Mouse (Mus musculus): Measurements from ENCODE around the gene Arf3. TPM values are rescaled to one million over a fixed set of nuclear protein-coding genes. Genes with fewer than 3 reads are reported as not detected.
"Not testable (repeated sequence)": the region's sequence is repeated elsewhere in the genome, so short reads cannot be mapped to it uniquely, and the experiment has no call there.

Arf3 gene
- total and polyA plus RNA-seq, 3 experiments: 37.4 to 239 (median 140) TPM

DNA sequence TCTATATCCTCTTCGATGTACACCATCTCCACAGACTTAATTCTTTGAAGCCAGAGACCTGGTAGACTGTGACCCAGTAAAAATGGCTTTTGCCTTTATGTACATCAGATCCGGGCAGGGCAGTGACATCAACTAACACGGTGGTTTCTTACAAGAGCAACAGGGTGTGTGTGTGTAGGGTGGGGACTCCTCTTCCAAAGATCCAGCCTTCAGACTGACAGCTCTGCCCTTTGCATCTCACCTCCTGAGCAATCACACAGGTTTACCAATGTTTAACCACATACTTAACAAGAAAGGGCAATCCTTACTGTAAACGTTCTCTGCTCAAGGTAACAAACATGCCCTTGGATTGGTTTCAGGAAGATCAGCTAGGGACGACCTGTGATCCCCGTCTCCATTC, 15.7 kb downstream of the Arf3 start:
- 0 out of 4 replicates have a peak, but pooled peaks cover 0 to 2% of the 10 kb centered on the region in 2 experiments for H3K4me1 ChIP-seq (ENCODE audit: control insufficient read depth in 1 of 2, insufficient read depth in 2 of 2, low read length in 2 of 2)
- H3K4me3 ChIP-seq (ENCODE audit: control insufficient read depth in 1 of 2, insufficient read depth in 1 of 2, low read depth in 2 of 2, low read length in 2 of 2): no peak overlapping the region
- no peak for TF ChIP-seq POLR2AphosphoS2 (IDR thresholded peaks at IDR 0.05; ENCODE audit: low read length)
- TF ChIP-seq MXI1 (IDR thresholded peaks at IDR 0.05; ENCODE audit: low read depth, low read length): no peak
- TF ChIP-seq POLR2A (IDR thresholded peaks at IDR 0.05; ENCODE audit: control insufficient read depth in 1 of 2, insufficient read depth in 1 of 2, low read depth in 1 of 2, low read length in 2 of 2, poor library complexity in 1 of 2): no peak
- no peak for TF ChIP-seq E2F4 (IDR thresholded peaks at IDR 0.05; ENCODE audit: borderline replicate concordance, low read depth, low read length)
- TF ChIP-seq POLR2AphosphoS5 (IDR thresholded peaks at IDR 0.05; ENCODE audit: borderline replicate concordance, low read depth, low read length): no peak
- TF ChIP-seq USF1 (IDR thresholded peaks at IDR 0.05; ENCODE audit: low read depth, low read length): no peak
- no peak for TF ChIP-seq RCOR1 (IDR thresholded peaks at IDR 0.05; ENCODE audit: low read depth, low read length)
- TF ChIP-seq NRF1 (IDR thresholded peaks at IDR 0.05; ENCODE audit: insufficient read depth, low read depth, low read length, poor library complexity, severe bottlenecking): no peak
- TF ChIP-seq HCFC1 (IDR thresholded peaks at IDR 0.05; ENCODE audit: low read depth, low read length): no peak
- no peak for TF ChIP-seq ELF1 (IDR thresholded peaks at IDR 0.05; ENCODE audit: low read depth, low read length)
- TF ChIP-seq KAT2A (conservative IDR thresholded peaks at IDR 0.05; ENCODE audit: low read depth, low read length): no peak
- no peak for TF ChIP-seq MAZ (IDR thresholded peaks at IDR 0.05; ENCODE audit: low read depth, low read length)
- TF ChIP-seq CHD2 (IDR thresholded peaks at IDR 0.05; ENCODE audit: low read length): no peak
- no peak for TF ChIP-seq CTCF (IDR thresholded peaks at IDR 0.05 in 2 of 3, conservative IDR thresholded peaks at IDR 0.05 in 1 of 3; ENCODE audit: control insufficient read depth in 1 of 3, insufficient read depth in 1 of 3, low read depth in 2 of 3, low read length in 3 of 3, poor library complexity in 1 of 3, severe bottlenecking in 1 of 3)
- no peak for TF ChIP-seq MAX (IDR thresholded peaks at IDR 0.05; ENCODE audit: low read length)
- no peak for TF ChIP-seq SMC3 (IDR thresholded peaks at IDR 0.05; ENCODE audit: low read depth, low read length)
- TF ChIP-seq BHLHE40 (IDR thresholded peaks at IDR 0.05; ENCODE audit: borderline replicate concordance, low read depth, low read length): no peak
- no peak for TF ChIP-seq ZKSCAN1 (IDR thresholded peaks at IDR 0.05; ENCODE audit: low read depth, low read length)
- TF ChIP-seq ETS1 (IDR thresholded peaks at IDR 0.05; ENCODE audit: low read depth, low read length): no peak
- no peak for DNase-seq (ENCODE audit: low read depth, low spot score)
- H3K27ac ChIP-seq (ENCODE audit: control insufficient read depth, low read depth, low read length): no peak overlapping the region
- H3K9ac ChIP-seq (ENCODE audit: control insufficient read depth, low read depth, low read length, poor library complexity, severe bottlenecking): no peak overlapping the region
- H3K36me3 ChIP-seq (ENCODE audit: control insufficient read depth in 1 of 2, insufficient read depth in 2 of 2, low read length in 2 of 2): peaks cover under 1 to 4% of the 10 kb centered on the region in 2 experiments; a peak in 2 of 4 replicates
- H3K79me2 ChIP-seq (ENCODE audit: control insufficient read depth, insufficient read depth, low read length, poor library complexity): peaks cover 11% of the 10 kb centered on the region
- no peaks in the 10 kb centered on the region for H3K27me3 ChIP-seq (ENCODE audit: control insufficient read depth in 1 of 2, insufficient read depth in 2 of 2, low read length in 2 of 2)
- no peaks in the 10 kb centered on the region for H3K9me3 ChIP-seq (replicated peaks; ENCODE audit: insufficient read depth, low read length)

DNA sequence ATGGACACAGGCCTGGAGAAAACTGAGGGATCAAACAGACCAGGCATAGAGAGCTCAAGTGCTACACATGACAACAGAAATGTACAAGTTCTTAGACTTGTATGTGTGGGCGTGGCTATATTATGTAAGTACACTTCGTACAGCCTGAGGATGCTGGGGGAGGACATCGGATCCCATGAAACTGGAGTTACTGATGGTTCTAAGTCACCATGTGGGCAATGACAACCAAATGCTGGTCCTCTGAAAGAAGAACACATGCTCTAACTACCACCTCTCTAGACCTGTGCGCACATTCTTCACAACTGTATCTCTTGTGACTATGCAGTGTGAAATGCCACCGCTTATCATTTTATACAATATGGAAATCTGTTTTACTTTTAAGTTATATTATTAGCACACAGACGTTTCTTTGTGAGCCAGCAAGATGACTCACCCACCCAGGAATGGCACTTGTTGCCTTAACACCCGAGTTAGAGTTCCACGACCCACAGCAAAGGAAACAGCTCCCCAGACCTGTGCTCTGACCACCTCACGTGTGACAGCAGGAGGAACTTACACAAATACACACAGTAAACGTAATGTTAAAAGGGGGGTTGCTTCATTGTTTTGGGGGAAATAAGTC, 16.6 kb downstream of the Arf3 start:
- H3K9ac ChIP-seq (ENCODE audit: control insufficient read depth, low read depth, low read length, poor library complexity, severe bottlenecking): no peak overlapping the region
- H3K4me3 ChIP-seq (ENCODE audit: control insufficient read depth in 1 of 2, insufficient read depth in 1 of 2, low read depth in 2 of 2, low read length in 2 of 2): no peak overlapping the region
- DNase-seq (ENCODE audit: low read depth, low spot score): no peak
- peaks cover 0 to 4% of the 10 kb centered on the region in 2 experiments; a peak in 1 of 4 replicates for H3K36me3 ChIP-seq (ENCODE audit: control insufficient read depth in 1 of 2, insufficient read depth in 2 of 2, low read length in 2 of 2)
- H3K27ac ChIP-seq (ENCODE audit: control insufficient read depth, low read depth, low read length): no peak overlapping the region
- peaks cover 5% of the 10 kb centered on the region for H3K79me2 ChIP-seq (ENCODE audit: control insufficient read depth, insufficient read depth, low read length, poor library complexity)
- H3K4me1 ChIP-seq (ENCODE audit: control insufficient read depth in 1 of 2, insufficient read depth in 2 of 2, low read length in 2 of 2): no peaks in the 10 kb centered on the region
- no peaks in the 10 kb centered on the region for H3K9me3 ChIP-seq (replicated peaks; ENCODE audit: insufficient read depth, low read length)
- no peaks in the 10 kb centered on the region for H3K27me3 ChIP-seq (ENCODE audit: control insufficient read depth in 1 of 2, insufficient read depth in 2 of 2, low read length in 2 of 2)
- TF ChIP-seq SMC3 (IDR thresholded peaks at IDR 0.05; ENCODE audit: low read depth, low read length) (no peak), RAD21 (IDR thresholded peaks at IDR 0.05; ENCODE audit: low read depth, low read length) (no peak), CTCF (IDR thresholded peaks at IDR 0.05 in 2 of 3, conservative IDR thresholded peaks at IDR 0.05 in 1 of 3; ENCODE audit: control insufficient read depth in 1 of 3, insufficient read depth in 1 of 3, low read depth in 2 of 3, low read length in 3 of 3, poor library complexity in 1 of 3, severe bottlenecking in 1 of 3) (no peak), MYB (IDR thresholded peaks at IDR 0.05; ENCODE audit: low read depth, low read length) (no peak), TAL1 (IDR thresholded peaks at IDR 0.05; ENCODE audit: low read length) (no peak), ZNF384 (IDR thresholded peaks at IDR 0.05; ENCODE audit: low read depth, low read length) (no peak), MAZ (IDR thresholded peaks at IDR 0.05; ENCODE audit: low read depth, low read length) (no peak)

DNA sequence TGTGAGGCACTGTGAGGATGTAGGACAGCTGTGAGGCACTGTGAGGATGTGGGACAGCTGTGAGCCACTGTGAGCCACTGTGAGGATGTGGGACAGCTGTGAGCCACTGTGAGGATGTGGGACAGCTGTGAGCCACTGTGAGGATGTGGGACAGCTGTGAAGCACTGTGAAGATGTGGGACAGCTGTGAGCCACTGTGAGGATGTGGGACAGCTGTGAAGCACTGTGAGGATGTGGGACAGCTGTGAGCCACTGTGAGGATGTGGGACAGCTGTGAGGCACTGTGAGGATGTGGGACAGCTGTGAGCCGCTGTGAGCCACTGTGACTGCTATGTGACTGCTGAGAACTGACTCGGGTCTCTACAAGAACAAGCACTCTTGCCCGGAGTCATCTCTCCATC, 19.2 kb downstream of the Arf3 start:
- H3K4me1 ChIP-seq (ENCODE audit: control insufficient read depth in 1 of 2, insufficient read depth in 2 of 2, low read length in 2 of 2); H3K27ac ChIP-seq (ENCODE audit: control insufficient read depth, low read depth, low read length); H3K9me3 ChIP-seq (replicated peaks; ENCODE audit: insufficient read depth, low read length); H3K9ac ChIP-seq (ENCODE audit: control insufficient read depth, low read depth, low read length, poor library complexity, severe bottlenecking); H3K36me3 ChIP-seq (ENCODE audit: control insufficient read depth in 1 of 2, insufficient read depth in 2 of 2, low read length in 2 of 2); H3K27me3 ChIP-seq (ENCODE audit: control insufficient read depth in 1 of 2, insufficient read depth in 2 of 2, low read length in 2 of 2); DNase-seq (ENCODE audit: low read depth, low spot score); H3K79me2 ChIP-seq (ENCODE audit: control insufficient read depth, insufficient read depth, low read length, poor library complexity); H3K4me3 ChIP-seq (ENCODE audit: control insufficient read depth in 1 of 2, insufficient read depth in 1 of 2, low read depth in 2 of 2, low read length in 2 of 2): not testable (repeated sequence)

Measured in MEL (cell line).